Comparison of ENCODE assay signal across 16 mouse cellular contexts in the genomic region with DNA sequence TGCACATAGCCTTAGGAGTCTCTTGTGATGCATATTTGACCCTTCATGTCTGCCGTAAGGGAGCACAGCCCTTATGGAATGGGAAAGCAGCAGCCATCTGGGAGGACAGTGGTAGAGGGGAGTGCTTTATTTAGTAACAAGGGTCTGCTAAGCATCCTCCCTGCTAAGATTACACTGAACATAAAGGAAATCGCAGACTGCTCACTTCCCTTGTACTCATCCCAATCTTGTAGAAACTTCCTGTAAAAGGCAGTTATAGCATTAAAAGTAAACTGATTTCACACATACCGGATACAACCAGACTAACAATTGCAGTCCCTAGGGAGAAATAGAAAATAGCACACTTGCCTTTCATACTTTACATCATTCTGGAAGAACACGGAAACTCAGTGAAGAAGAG. TPM values are rescaled to one million over a fixed set of nuclear protein-coding genes. Genes with fewer than 3 reads are reported as not detected.
A peak's percentile ranks its signal among the peaks of the same experiment; 100 is the strongest.
DNase-seq lines count a peak whose midpoint lies in the region; ATAC-seq and TF ChIP-seq lines count a peak whose summit lies in the region.
"Had no signal": no experiment of that assay in that cellular context is flagged by ENCODE, and none has a peak within 500 bp of the region (broad histone marks: within the 10 kb centered on the region; RNA-seq: fewer than 3 reads in every experiment).

No protein-coding gene starts in this region.

- H3K9me3 ChIP-seq in kidney, embryonic 14.5 days (ENCODE audit: control insufficient read depth, low read length), result no peaks in the 10 kb centered on the region
- H3K9me3 ChIP-seq in lung, embryonic 16.5 days (ENCODE audit: control insufficient read depth, low read length), result no peaks in the 10 kb centered on the region
- H3K9me3 ChIP-seq in midbrain, embryonic 16.5 days (replicated peaks; ENCODE audit: control insufficient read depth, low read length, poor library complexity, severe bottlenecking), result no peaks in the 10 kb centered on the region
- H3K9me3 ChIP-seq: hindbrain, embryonic 10.5 days; liver, embryonic 13.5 days; neural tube, embryonic 13.5 days had no signal

- 0 out of 2 replicates have a peak overlapping the region, but pooled peaks have one; percentile 5 for H3K4me2 ChIP-seq in kidney, embryonic 14.5 days (replicated peaks; ENCODE audit: low read depth, low read length)
- H3K4me2 ChIP-seq in lung, embryonic 16.5 days (ENCODE audit: low read depth, low read length), result no peak overlapping the region
- H3K4me2 ChIP-seq in midbrain, embryonic 16.5 days (ENCODE audit: low read length), result no peak overlapping the region
- H3K4me2 ChIP-seq: liver, embryonic 13.5 days; neural tube, embryonic 13.5 days had no signal

- no peak overlapping the region for H3K9ac ChIP-seq in heart, adult 2 months (ENCODE audit: low read depth, low read length)
- H3K9ac ChIP-seq in kidney, embryonic 14.5 days (ENCODE audit: low read depth, low read length), result no peak overlapping the region
- no peak overlapping the region for H3K9ac ChIP-seq in lung, embryonic 16.5 days (ENCODE audit: low read length)
- H3K9ac ChIP-seq in midbrain, embryonic 16.5 days (ENCODE audit: low read depth, low read length), result no peak overlapping the region
- H3K9ac ChIP-seq: liver, embryonic 13.5 days; neural tube, embryonic 13.5 days had no signal

- 0 out of 2 replicates have a peak, but pooled peaks cover 2% of the 10 kb centered on the region for H3K36me3 ChIP-seq in heart, adult 2 months (ENCODE audit: control insufficient read depth, insufficient read depth, low read length)
- no peaks in the 10 kb centered on the region for H3K36me3 ChIP-seq in kidney, embryonic 14.5 days (ENCODE audit: control insufficient read depth, insufficient read depth, low read length)
- H3K36me3 ChIP-seq in lung, embryonic 16.5 days (ENCODE audit: control insufficient read depth, insufficient read depth, low read length), result no peaks in the 10 kb centered on the region
- H3K36me3 ChIP-seq in midbrain, embryonic 16.5 days (ENCODE audit: control insufficient read depth, insufficient read depth, low read length), result no peaks in the 10 kb centered on the region
- H3K36me3 ChIP-seq: hindbrain, embryonic 10.5 days; liver, embryonic 13.5 days; neural tube, embryonic 13.5 days had no signal

- H3K4me1 ChIP-seq in heart, adult 2 months (ENCODE audit: control insufficient read depth, insufficient read depth, low read length), result peaks cover 7% of the 10 kb centered on the region
- H3K4me1 ChIP-seq in kidney, embryonic 14.5 days (ENCODE audit: control insufficient read depth, insufficient read depth, low read length), result peaks cover 9% of the 10 kb centered on the region
- H3K4me1 ChIP-seq in lung, embryonic 16.5 days (replicated peaks; ENCODE audit: control insufficient read depth, insufficient read depth, low read length), result peaks cover 9% of the 10 kb centered on the region
- H3K4me1 ChIP-seq in midbrain, embryonic 16.5 days (ENCODE audit: control insufficient read depth, insufficient read depth, low read length), result no peaks in the 10 kb centered on the region
- H3K4me1 ChIP-seq: liver, embryonic 13.5 days had no signal

- no peak for DNase-seq in heart, adult 2 months
- no peak for DNase-seq in heart, postnatal 14 days
- DNase-seq in kidney, postnatal 10 days, result no peak
- DNase-seq in lung, postnatal 14 days, result no peak
- DNase-seq: adrenal gland, postnatal 36 days; embryo, embryonic 11 days; liver, embryonic 13.5 days; thymus, adult 18-20 months had no signal

- no peak for TF ChIP-seq EP300 in heart, adult 2 months (IDR thresholded peaks at IDR 0.05; ENCODE audit: insufficient read depth, low read depth, low read length)

- intact Hi-C loops in heart, adult 2 months (cut with DNase I), result no loop called here
- intact Hi-C loops in heart, postnatal 14 days (cut with DNase I), result no loop called here

- no peak overlapping the region for H3K4me3 ChIP-seq in heart, adult 2 months
- H3K4me3 ChIP-seq in kidney, embryonic 14.5 days (ENCODE audit: low read length), result no peak overlapping the region
- no peak overlapping the region for H3K4me3 ChIP-seq in lung, embryonic 16.5 days (ENCODE audit: low read length)
- H3K4me3 ChIP-seq in midbrain, embryonic 16.5 days (ENCODE audit: low read depth, low read length), result no peak overlapping the region
- H3K4me3 ChIP-seq: hindbrain, embryonic 10.5 days; liver, embryonic 13.5 days; neural tube, embryonic 13.5 days had no signal

- H3K79me2 ChIP-seq in heart, adult 2 months (replicated peaks; ENCODE audit: control insufficient read depth, insufficient read depth, low read length), result no peaks in the 10 kb centered on the region

- H3K27me3 ChIP-seq in heart, adult 2 months (ENCODE audit: control insufficient read depth, insufficient read depth, low read length), result no peaks in the 10 kb centered on the region
- no peaks in the 10 kb centered on the region for H3K27me3 ChIP-seq in kidney, embryonic 14.5 days (ENCODE audit: control insufficient read depth, insufficient read depth, low read length)
- no peaks in the 10 kb centered on the region for H3K27me3 ChIP-seq in lung, embryonic 16.5 days (ENCODE audit: control insufficient read depth, insufficient read depth, low read depth, low read length)
- no peaks in the 10 kb centered on the region for H3K27me3 ChIP-seq in midbrain, embryonic 16.5 days (ENCODE audit: control insufficient read depth, insufficient read depth, low read depth, low read length)
- H3K27me3 ChIP-seq: liver, embryonic 13.5 days; neural tube, embryonic 13.5 days; Patski had no signal

- 30% methylated on average over 4 of the region's 4 CpGs for WGBS in heart, adult 2 months
- WGBS in kidney, embryonic 14.5 days, result 28% methylated on average over 4 of the region's 4 CpGs
- 52% methylated on average over 4 of the region's 4 CpGs for WGBS in lung, embryonic 16.5 days
- WGBS in midbrain, embryonic 16.5 days, result 70% methylated on average over 4 of the region's 4 CpGs

- TF ChIP-seq POLR2A in heart, adult 2 months (IDR thresholded peaks at IDR 0.05; ENCODE audit: insufficient read depth, low read depth, low read length), result no peak

- peak; percentile 57; the same call in 1 of the 2 replicates for ATAC-seq in kidney, embryonic 14.5 days (ENCODE audit: low FRiP score, low TSS enrichment)
- ATAC-seq in lung, embryonic 16.5 days (ENCODE audit: low read depth), result peak; percentile 83
- peak; percentile 39; the same call in 1 of the 2 replicates for ATAC-seq in megakaryocyte, adult 5-6 weeks (ENCODE audit: poor library complexity, severe bottlenecking)
- ATAC-seq in midbrain, embryonic 16.5 days, result no peak
- ATAC-seq: forebrain, embryonic 16.5 days; Patski had no signal

- TF ChIP-seq CTCF in heart, adult 2 months (IDR thresholded peaks at IDR 0.05), result no peak

- peak overlapping the region; percentile 32; the same call in 1 of the 2 replicates for H3K27ac ChIP-seq in heart, adult 2 months
- H3K27ac ChIP-seq in kidney, embryonic 14.5 days (ENCODE audit: low read depth, low read length), result peak overlapping the region; percentile 19; the same call in 1 of the 2 replicates
- H3K27ac ChIP-seq in lung, embryonic 16.5 days (ENCODE audit: low read length), result no peak overlapping the region
- H3K27ac ChIP-seq in midbrain, embryonic 16.5 days (ENCODE audit: low read length), result no peak overlapping the region
- H3K27ac ChIP-seq: hindbrain, embryonic 10.5 days; liver, embryonic 13.5 days; neural tube, embryonic 13.5 days had no signal

RNA-seq across cellular contexts. Expression of gene Spred1, which starts 7.4 kb away (rescaled TPM):
- 10 to 100 TPM; 14.0 to 15.6 TPM for total RNA-seq in heart, adult 2 months (2021)
- polyA plus RNA-seq in heart, adult 2 months (2012; rRNA removed), result 3.7 and 7.5 TPM in 2 replicates
- total RNA-seq in heart, postnatal 14 days (2021), result 10 to 100 TPM; 18.8 to 20.5 TPM
- polyA plus RNA-seq in kidney, embryonic 14.5 days (2014; fragmentation: Nextera tagmentation; extraction: Ambion mirVana), result 20.2 and 23.0 TPM in 2 replicates
- polyA plus RNA-seq in lung, embryonic 16.5 days (2015; fragmentation: Nextera tagmentation; extraction: Ambion mirVana), result 9.8 and 10.4 TPM in 2 replicates
- total RNA-seq in megakaryocyte, adult 5-6 weeks (2015), result 10.7 and 13.4 TPM in 2 replicates
- total RNA-seq in megakaryocyte, adult 5-6 weeks (2017), result 12.5 and 13.9 TPM in 2 replicates
- polyA plus RNA-seq in midbrain, embryonic 16.5 days (2015; fragmentation: Nextera tagmentation; extraction: Ambion mirVana), result 7.6 TPM in 2 replicates

Comparison
In these comparisons a context has a peak if more than half of its experiments do, and no peak if none do; other contexts are left out.
1. H3K27ac ChIP-seq: peak in heart, adult 2 months (single experiment) and kidney, embryonic 14.5 days (single experiment); none in lung, embryonic 16.5 days (single experiment) and midbrain, embryonic 16.5 days (single experiment).